Mouse (Mus musculus) kidney, embryonic 16.5 days (tissue): ENCODE results near the gene Plscr5. TPM values are rescaled to one million over a fixed set of nuclear protein-coding genes. Genes with fewer than 3 reads are reported as not detected.

Experiments
- ATAC-seq: fragments of 200-750 bp; cut with Nextera tagmentation; 2 replicates; pipeline ENCODE4 v1.8.0; 2017; ENCODE audit warnings: moderate TSS enrichment; ENCODE audit not compliant: low FRiP score, low TSS enrichment
- H3K27ac ChIP-seq: fragments of 300-500 bp; sonication (generic); 2 replicates; pipeline ENCODE4 v1.5.1; 2014; ENCODE audit warnings: low read length
- H3K27me3 ChIP-seq: fragments of 300-500 bp; sonication (generic); 2 replicates; pipeline ENCODE4 v1.6.1; 2014; ENCODE audit warnings: low read length, control low read depth, mixed read lengths; ENCODE audit not compliant: insufficient read depth
- H3K36me3 ChIP-seq: fragments of 300-500 bp; sonication (generic); 2 replicates; pipeline ENCODE4 v1.6.1; 2014; ENCODE audit warnings: low read length, control low read depth, mixed read lengths; ENCODE audit not compliant: insufficient read depth
- H3K4me1 ChIP-seq: fragments of 300-500 bp; sonication (generic); 2 replicates; pipeline ENCODE4 v1.6.1; 2014; ENCODE audit warnings: low read length, control low read depth, mixed read lengths; ENCODE audit not compliant: insufficient read depth
- H3K4me2 ChIP-seq: fragments of 300-500 bp; sonication (generic); replicated peaks from 2 replicates; pipeline ENCODE4 v1.6.1; 2014; ENCODE audit warnings: low read depth, low read length
- H3K4me3 ChIP-seq: fragments of 300-500 bp; sonication (generic); 2 replicates; pipeline ENCODE4 v1.5.1; 2014; ENCODE audit warnings: mild to moderate bottlenecking, low read length
- H3K9ac ChIP-seq: fragments of 300-500 bp; sonication (generic); replicated peaks from 2 replicates; pipeline ENCODE4 v1.6.1; 2014; ENCODE audit warnings: low read length
- H3K9me3 ChIP-seq: fragments of 300-500 bp; sonication (generic); 2 replicates; pipeline ENCODE4 v1.6.1; 2016; ENCODE audit warnings: low read length, control low read depth
- WGBS: fragments of 180-500 bp; shearing (Covaris S2); extraction: QIAGEN DNeasy Blood & Tissue Kit; methylation state at CpG from one replicate; pipeline ENCODE4 v1.1.7; 2014; 5-methylcytosine and 5-hydroxymethylcytosine counted together
- polyA plus RNA-seq: library from polyadenylated mRNA; unstranded; fragments of >200 nt; fragmentation: Nextera tagmentation; extraction: Ambion mirVana; gene quantifications from 2 replicates; pipeline ENCODE4 v1.2.1, GENCODE M21; 2015

The Plscr5 gene
- polyA plus RNA-seq, 1 experiment from 2014 or later = not detected

DNA sequence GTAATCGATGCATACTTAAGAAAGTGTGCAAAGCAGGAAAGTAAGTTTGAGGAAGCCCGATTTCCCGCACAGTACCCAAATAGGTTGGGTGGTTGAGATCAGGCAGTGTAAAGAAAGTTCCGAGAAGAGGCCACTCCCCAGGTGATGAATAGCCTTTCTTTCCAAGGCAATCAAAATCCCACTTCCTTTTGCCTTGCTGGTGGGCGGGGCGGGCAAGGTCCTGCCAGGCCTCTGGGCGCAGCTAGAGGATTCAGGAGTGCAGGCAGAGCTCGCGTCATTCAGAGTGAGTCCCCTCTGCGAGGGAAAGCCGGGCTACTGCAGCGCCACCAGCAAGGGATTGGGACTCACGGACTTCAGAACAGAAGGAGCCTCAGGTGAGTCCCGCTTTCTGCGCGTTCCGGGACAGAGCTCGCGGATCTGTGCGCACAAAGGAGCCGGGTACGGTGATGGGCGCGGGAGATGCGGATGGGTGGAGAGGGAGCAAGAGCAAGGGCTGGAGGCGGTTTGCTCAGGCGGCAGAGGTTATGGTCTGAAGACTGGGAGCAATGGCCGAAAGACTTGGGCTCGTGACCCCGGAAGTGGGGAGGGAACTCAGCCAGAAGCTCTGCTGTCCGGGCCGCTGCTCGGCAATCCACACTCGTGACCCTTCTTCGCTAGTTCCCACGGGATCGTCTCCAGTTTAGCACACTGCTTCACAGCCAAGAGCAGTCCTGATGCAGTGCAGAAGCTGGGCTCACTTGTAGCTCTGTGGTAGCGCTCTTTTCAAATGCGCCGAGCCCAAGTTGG is 57.4 kb downstream of the Plscr5 start:
- Histone ChIP-seq H3K9ac (peak overlapping the region; percentile 83), H3K36me3 (no peaks in the 10 kb centered on the region), H3K27me3 (no peaks in the 10 kb centered on the region), H3K27ac (peak overlapping the region; percentile 99), H3K4me1 (peaks cover 29% of the 10 kb centered on the region), H3K4me3 (peak overlapping the region; percentile 71), H3K9me3 (no peaks in the 10 kb centered on the region; the same call in 1 of the 2 replicates), H3K4me2 (peak overlapping the region; percentile 60)
- peak; percentile 97 for ATAC-seq
- WGBS = under 1% methylated on average over 40 of the region's 40 CpGs

DNA sequence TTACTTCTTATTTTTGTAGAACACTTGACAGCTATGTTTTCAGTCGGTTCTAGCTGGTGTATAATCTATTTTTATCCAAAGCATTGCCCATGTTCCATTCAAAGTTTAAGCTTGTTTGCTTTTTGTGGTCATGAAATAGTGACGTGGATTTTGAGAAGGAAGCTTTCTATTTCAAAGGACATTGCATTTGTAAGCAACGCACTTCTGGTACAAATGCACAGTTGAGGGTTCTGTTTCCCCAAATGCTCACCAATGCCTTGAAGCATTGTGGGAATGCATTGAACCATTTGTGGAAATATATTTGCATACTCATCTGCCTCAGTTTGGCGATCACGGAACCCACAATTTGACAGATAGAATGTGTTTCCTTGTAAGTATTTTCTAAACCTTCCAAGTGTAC is 60.0 kb downstream of the Plscr5 start:
- H3K9ac ChIP-seq = no peak overlapping the region
- no peak overlapping the region for H3K27ac ChIP-seq
- H3K4me1 ChIP-seq = peaks cover 29% of the 10 kb centered on the region
- H3K4me2 ChIP-seq = no peak overlapping the region
- ATAC-seq = no peak
- no peaks in the 10 kb centered on the region for H3K9me3 ChIP-seq
- no peaks in the 10 kb centered on the region for H3K27me3 ChIP-seq
- 84% methylated on average over 5 of the region's 5 CpGs for WGBS
- H3K36me3 ChIP-seq = no peaks in the 10 kb centered on the region
- no peak overlapping the region for H3K4me3 ChIP-seq

DNA sequence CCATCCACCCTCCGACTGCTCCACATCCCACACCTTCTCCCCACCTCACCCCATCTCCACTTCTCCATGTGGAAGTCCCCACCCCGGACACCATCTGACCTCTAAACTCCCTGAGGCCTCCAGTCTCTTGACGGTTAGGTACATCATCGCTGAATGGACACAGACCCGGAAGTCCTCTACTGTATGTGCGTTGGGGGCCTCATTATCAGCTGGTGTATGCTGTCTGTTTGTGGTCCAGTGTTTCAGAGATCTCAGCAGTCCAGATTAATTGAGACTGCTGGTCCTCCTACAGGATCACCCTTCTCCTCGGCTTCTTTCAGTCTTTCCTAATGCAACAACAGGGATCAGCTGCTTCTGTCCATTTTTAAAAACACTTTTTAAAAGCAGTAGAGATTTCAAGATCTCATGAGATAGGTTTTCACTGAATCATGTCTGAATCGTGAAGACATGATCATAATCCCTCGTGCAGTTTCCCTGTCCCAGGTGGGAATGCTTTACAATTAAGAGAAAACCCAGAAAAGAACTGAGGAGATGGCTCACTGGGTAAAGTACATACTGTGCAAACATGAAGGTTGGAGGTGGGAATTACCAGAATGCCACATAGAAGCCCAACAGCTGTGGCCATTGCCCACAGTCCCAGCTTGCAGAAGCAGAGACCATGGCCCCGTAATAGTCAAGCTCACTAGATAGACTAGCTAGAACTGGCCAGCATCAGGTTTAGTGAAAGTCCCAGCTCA is 61.0 kb downstream of the Plscr5 start:
- no peaks in the 10 kb centered on the region for H3K36me3 ChIP-seq
- H3K4me1 ChIP-seq = peaks cover 28% of the 10 kb centered on the region
- WGBS = 81% methylated on average over 10 of the region's 10 CpGs
- no peaks in the 10 kb centered on the region for H3K9me3 ChIP-seq
- H3K4me2 ChIP-seq = no peak overlapping the region
- no peak for ATAC-seq
- no peaks in the 10 kb centered on the region for H3K27me3 ChIP-seq
- H3K4me3 ChIP-seq = no peak overlapping the region
- no peak overlapping the region for H3K27ac ChIP-seq
- no peak overlapping the region for H3K9ac ChIP-seq

Other genes starting within 250 kb of the Plscr5 start
- gene Plscr1, start 56.8 kb downstream of the Plscr5 start, polyA plus RNA-seq = 82.2 and 82.5 TPM in 2 replicates
- gene Plscr2, start 82.7 kb downstream of the Plscr5 start, polyA plus RNA-seq = 42.7 and 47.8 TPM in 2 replicates
- gene 1700057G04Rik, start 116.4 kb downstream of the Plscr5 start, polyA plus RNA-seq = not detected in 2 replicates